Mouse (Mus musculus) bone marrow, adult 2 months (tissue): ENCODE data around the gene Arhgap42.

Experiments used
- CTCF ChIP-seq: fragments of 200-500 bp; IDR thresholded peaks from 2 replicates; pipeline ENCODE4 v1.5.1; 2011; ENCODE audit warnings: low read length, control low read depth; ENCODE audit not compliant: control insufficient read depth, insufficient read depth
- POLR2A ChIP-seq: fragments of 200-500 bp; IDR thresholded peaks from 2 replicates; pipeline ENCODE4 v1.6.1; 2011; ENCODE audit warnings: low read depth, mild to moderate bottlenecking, control low read depth, low read length, borderline replicate concordance; ENCODE audit not compliant: control insufficient read depth

GRCm38 (mm10) chr9:9214849-9215248, 24.1 kb downstream of the Arhgap42 start:
- no peak for TF ChIP-seq POLR2A
- TF ChIP-seq CTCF = no peak
